Mouse (Mus musculus) ES-E14 (cell line): Measurements from ENCODE around the gene Stx12. TPM values are rescaled to one million over a fixed set of nuclear protein-coding genes. Genes with fewer than 3 reads are reported as not detected.
"Not testable (repeated sequence)": the region's sequence is repeated elsewhere in the genome, so short reads cannot be mapped to it uniquely, and the experiment has no call there.

ENCODE experiments used
- DNase-seq: peaks from one replicate; pipeline ENCODE4 v3.0.0-alpha.2; 2013; ENCODE audit warnings: low read depth, low spot score
- H3K27ac ChIP-seq: 2 replicates; pipeline ENCODE4 v1.5.1; 2012; ENCODE audit warnings: low read depth, mild to moderate bottlenecking, low read length, moderate library complexity, mixed read lengths; ENCODE audit not compliant: poor library complexity, insufficient read depth, severe bottlenecking
- H3K36me3 ChIP-seq: 2 replicates; pipeline ENCODE4 v1.6.1; 2012; ENCODE audit warnings: mild to moderate bottlenecking, low read length, moderate library complexity, mixed read lengths; ENCODE audit not compliant: control insufficient read depth, poor library complexity, insufficient read depth, severe bottlenecking
- H3K4me1 ChIP-seq, 2 experiments: fragments of 150-350 bp in 1 of 2; sonication (generic) in 1 of 2; 2 replicates each; pipeline ENCODE4 v1.6.1; 2012; ENCODE audit warnings: low read length in 2 of 2, mild to moderate bottlenecking in 1 of 2, mixed read lengths in 1 of 2; ENCODE audit not compliant: control insufficient read depth in 2 of 2, insufficient read depth in 2 of 2, poor library complexity in 1 of 2
- H3K4me3 ChIP-seq, 2 experiments: fragments of 150-350 bp in 1 of 2; sonication (generic) in 1 of 2; 2 replicates each; pipeline ENCODE4 v1.5.1; 2012; ENCODE audit warnings: low read length in 2 of 2, low read depth in 1 of 2, mild to moderate bottlenecking in 1 of 2, mixed read lengths in 1 of 2; ENCODE audit not compliant: insufficient read depth in 1 of 2, poor library complexity in 1 of 2, severe bottlenecking in 1 of 2
- H3K9ac ChIP-seq: 2 replicates; pipeline ENCODE4 v1.6.1; 2012; ENCODE audit warnings: low read depth, mild to moderate bottlenecking, low read length, mixed read lengths; ENCODE audit not compliant: poor library complexity, insufficient read depth, severe bottlenecking
- H3K9me3 ChIP-seq: fragments of 150-350 bp; sonication (generic); 2 replicates; pipeline ENCODE4 v1.6.1; 2012; ENCODE audit warnings: low read depth, mild to moderate bottlenecking, low read length; ENCODE audit not compliant: control insufficient read depth, insufficient read depth
- CHD2 ChIP-seq: IDR thresholded peaks from 2 replicates; pipeline ENCODE4 v1.6.1; 2014; ENCODE audit warnings: mild to moderate bottlenecking, low read depth, low read length, inconsistent platforms
- HCFC1 ChIP-seq: IDR thresholded peaks from 2 replicates; pipeline ENCODE4 v1.6.1; 2012; ENCODE audit warnings: low read length, inconsistent platforms, borderline replicate concordance; ENCODE audit not compliant: insufficient read depth
- MAFK ChIP-seq: IDR thresholded peaks from 2 replicates; pipeline ENCODE4 v1.6.1; 2014; ENCODE audit warnings: mild to moderate bottlenecking, low read depth, low read length, inconsistent platforms; ENCODE audit not compliant: insufficient read depth
- ZC3H11A ChIP-seq: IDR thresholded peaks from 2 replicates; pipeline ENCODE4 v1.6.1; 2012; ENCODE audit warnings: low read depth, mild to moderate bottlenecking, inconsistent platforms, low read length, borderline replicate concordance
- ZNF384 ChIP-seq: IDR thresholded peaks from 2 replicates; pipeline ENCODE4 v1.6.1; 2012; ENCODE audit warnings: low read depth, low read length, inconsistent platforms
- in situ Hi-C, 2 experiments: fragments of 600-800 bp; cut with MboI; formaldehyde crosslinking; loops; one replicate each; pipeline ENCODE4 v1.15.1; 2025; ENCODE audit warnings: low sequenced_read_pairs in 2 of 2, inconsistent platforms in 1 of 2; ENCODE audit not compliant: unreplicated experiment in 2 of 2
- total RNA-seq: library from RNA; depleted of rRNA; stranded (reverse); fragments of 300-350 nt; gene quantifications from 2 replicates; pipeline ENCODE4 v1.2.3, GENCODE M21; 2012; rRNA removed

Stx12 gene
- 22.7 and 27.6 TPM in 2 replicates for total RNA-seq

DNA sequence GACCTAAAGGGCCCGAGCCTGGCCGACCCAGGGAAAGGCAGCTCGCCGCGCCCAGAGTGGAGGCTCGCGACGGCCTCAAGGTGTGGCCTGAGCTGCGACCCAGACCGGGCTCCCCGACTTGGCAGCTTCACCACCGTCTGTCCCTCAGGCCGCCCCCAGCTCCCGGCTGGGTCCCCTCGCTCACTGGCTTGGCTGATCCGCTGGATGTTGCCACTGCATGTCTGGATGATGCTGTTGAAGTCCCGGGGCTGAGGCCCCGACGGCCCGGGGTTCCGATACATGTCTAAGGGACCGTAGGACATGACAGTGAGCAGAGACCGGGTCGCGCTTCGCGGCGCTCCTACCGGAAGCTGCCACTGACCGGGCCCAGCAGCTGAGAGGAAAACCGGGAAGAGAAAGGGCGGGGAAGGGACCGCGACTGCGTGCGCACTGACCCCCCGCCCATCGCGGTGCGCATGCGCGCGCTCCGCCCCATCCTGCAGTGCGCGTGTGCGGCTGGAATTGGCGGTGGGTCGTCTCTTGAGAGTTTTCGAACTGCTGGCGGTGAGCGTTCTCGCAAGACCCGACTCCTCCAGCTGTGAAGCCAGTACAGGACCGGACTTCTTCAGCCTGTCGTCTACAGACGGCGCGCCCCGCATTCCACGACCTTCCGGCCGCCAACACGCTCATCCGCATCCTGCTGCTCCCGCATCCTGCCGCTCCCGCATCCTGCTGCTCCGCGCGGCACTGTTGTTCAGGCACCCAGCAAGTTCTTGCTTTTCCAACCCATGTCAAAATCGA, at the start of gene Stx12:
TSS of gene Stx12 (minus strand) at position 446 of the 780 bp plus-strand sequence.
- TF ChIP-seq MAFK, result no peak
- TF ChIP-seq ZC3H11A, result no peak
- TF ChIP-seq CHD2, result no peak
- no peak for TF ChIP-seq ZNF384
- TF ChIP-seq HCFC1, result no peak
- peaks cover 2% of the 10 kb centered on the region; the same call in 1 of the 2 replicates for H3K36me3 ChIP-seq
- no peaks in the 10 kb centered on the region for H3K9me3 ChIP-seq
- in situ Hi-C loops, result no loop called here
- H3K4me1 ChIP-seq, result no peaks in the 10 kb centered on the region; a peak in 1 of 4 replicates
- H3K4me3 ChIP-seq, result peak within 1 kb of the TSS; percentile 83 to 91
- H3K27ac ChIP-seq, result peak within 1 kb of the TSS; percentile 56; the same call in 1 of the 2 replicates
- peak; percentile 81 for DNase-seq
- peak within 1 kb of the TSS; percentile 92 for H3K9ac ChIP-seq

DNA sequence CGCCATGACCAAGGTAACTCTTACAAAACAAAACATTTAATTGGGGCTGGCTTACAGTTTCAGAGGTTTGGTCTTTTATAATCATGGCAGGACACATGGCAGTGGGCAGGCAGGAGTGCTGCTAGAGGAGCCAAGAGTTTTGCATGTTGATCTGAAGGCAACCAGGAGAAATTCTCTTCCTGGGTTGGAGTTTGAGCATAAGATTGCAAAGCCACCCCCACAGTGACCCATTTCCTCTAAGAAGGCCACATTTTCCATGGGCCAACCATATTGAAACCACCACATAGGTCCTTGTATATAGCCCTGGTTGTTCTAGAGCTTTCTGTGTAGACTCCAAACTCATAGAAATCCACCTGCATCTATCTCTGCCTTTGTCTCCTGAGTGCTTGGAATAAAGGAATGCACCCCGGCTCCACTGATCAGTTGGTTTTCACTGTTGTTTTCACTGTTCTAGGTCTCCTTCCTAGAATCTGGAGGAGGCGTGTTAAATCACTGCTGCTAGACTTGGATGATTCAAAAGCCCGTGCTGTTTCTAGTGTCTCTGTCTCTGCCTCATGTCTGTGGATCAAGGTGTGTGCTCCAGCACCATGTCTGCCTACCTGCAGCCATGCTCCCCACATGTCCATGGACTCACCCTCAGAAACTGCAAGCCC, 48.6 kb upstream of the Stx12 start:
- peaks cover 1 to 4% of the 10 kb centered on the region in 2 experiments; a peak in 2 of 4 replicates for H3K4me1 ChIP-seq
- in situ Hi-C loops, result no loop called here
- no peak overlapping the region for H3K27ac ChIP-seq
- H3K4me3 ChIP-seq, result no peak overlapping the region
- H3K9me3 ChIP-seq, result no peaks in the 10 kb centered on the region
- DNase-seq, result no peak
- TF ChIP-seq HCFC1 (no peak), ZNF384 (no peak), MAFK (no peak), CHD2 (no peak), ZC3H11A (no peak)
- H3K9ac ChIP-seq, result no peak overlapping the region
- no peaks in the 10 kb centered on the region for H3K36me3 ChIP-seq

DNA sequence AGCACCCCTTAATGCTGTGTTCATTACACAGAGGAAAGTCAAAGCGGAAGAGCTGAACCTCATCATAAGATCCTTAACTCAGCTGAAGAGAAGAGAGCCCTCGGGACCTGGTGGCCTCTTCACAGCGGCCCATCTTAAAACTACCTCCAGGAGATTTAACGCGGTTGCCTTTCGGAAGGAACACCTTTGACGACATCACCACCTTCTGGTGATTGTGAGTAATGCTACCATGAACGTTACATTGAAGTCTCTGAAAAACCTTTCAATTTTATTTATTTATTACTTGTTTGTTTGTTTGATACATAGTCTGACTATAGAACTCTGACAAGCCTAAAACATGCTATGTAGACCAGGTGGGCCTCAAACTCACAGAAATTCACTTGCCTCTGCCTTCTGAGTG, 46.5 kb upstream of the Stx12 start:
- no peak overlapping the region for H3K9ac ChIP-seq
- DNase-seq, result peak; percentile 69

DNA sequence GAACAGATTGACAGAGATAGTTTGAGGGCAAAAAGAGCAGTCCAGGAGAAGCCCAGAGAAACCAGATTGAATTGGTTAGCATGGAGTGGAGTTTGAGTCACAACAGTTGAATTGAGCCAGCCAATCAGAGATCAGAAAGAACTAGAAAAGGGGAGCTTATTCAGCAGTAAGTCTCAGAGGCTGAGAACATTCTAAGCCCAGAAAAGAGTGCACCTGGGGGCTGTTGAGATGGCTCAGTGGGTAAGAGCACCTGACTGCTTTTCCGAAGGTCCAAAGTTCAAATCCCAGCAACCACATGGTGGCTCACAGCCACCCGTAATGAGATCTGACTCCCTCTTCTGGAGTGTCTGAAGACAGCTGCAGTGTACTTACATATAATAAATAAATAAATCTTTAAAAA, 42.2 kb upstream of the Stx12 start:
- DNase-seq, H3K9me3 ChIP-seq, H3K36me3 ChIP-seq, H3K9ac ChIP-seq, H3K27ac ChIP-seq, in situ Hi-C loops, H3K4me1 ChIP-seq, H3K4me3 ChIP-seq: not testable (repeated sequence)

More for the DNA sequence above, 46.5 kb upstream of the Stx12 start:
- TF ChIP-seq ZC3H11A (peak; percentile 60; the same call in 1 of the 2 replicates), MAFK (no peak), ZNF384 (no peak)
- Histone ChIP-seq H3K4me3 (0 out of 4 replicates have a peak overlapping the region, but pooled peaks of 1 of the 2 experiments have one; percentile 12), H3K9me3 (no peaks in the 10 kb centered on the region), H3K36me3 (no peaks in the 10 kb centered on the region), H3K4me1 (no peaks in the 10 kb centered on the region), H3K27ac (no peak overlapping the region)
- in situ Hi-C loops, result no loop called here
